Mouse (Mus musculus) hematopoietic stem cell, adult 5-6 weeks (primary cell): ENCODE results near the gene Abtb1. TPM values are rescaled to one million over a fixed set of nuclear protein-coding genes. Genes with fewer than 3 reads are reported as not detected.

Experiments used
- ATAC-seq, 2 experiments: fragments of 125-278 bp in 1 of 2; replicated peaks in 1 of 2; 2 replicates each; pipeline ENCODE4 v1.8.0; 2016 to 2017; ENCODE audit warnings: inconsistent platforms in 2 of 2, mild to moderate bottlenecking in 2 of 2, moderate number of reproducible peaks in 2 of 2, low read depth in 1 of 2, moderate TSS enrichment in 1 of 2; ENCODE audit not compliant: low FRiP score in 2 of 2, poor library complexity in 2 of 2, severe bottlenecking in 2 of 2, insufficient read depth in 1 of 2, low TSS enrichment in 1 of 2
- total RNA-seq: library from RNA; stranded (forward); fragments of 172-1452, 232-1000 nt; gene quantifications from 2 replicates; pipeline ENCODE4 v1.2.3, GENCODE M21; 2017

The Abtb1 gene
- total RNA-seq, 1 experiment from 2014 or later: 82.1 TPM

DNA sequence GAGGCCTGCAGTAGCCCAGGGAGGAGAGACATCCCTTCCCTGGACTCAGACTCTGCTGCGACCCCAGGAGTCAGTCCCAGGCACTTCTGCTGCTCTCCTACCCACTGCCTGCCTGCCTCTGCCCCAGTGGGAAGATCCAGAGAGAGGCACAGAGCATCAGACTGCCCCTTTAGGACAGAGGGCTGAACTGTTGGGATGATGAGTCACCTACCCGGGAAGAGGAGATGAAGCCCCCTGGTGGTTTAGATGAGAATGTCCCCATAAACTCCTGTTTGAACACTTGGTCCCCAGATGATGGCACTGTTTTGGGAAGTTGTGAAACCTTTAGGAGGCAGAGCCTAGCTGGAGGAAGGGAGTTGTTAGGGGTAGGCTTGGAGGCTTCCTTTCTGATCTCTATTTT lies 19.1 kb upstream of the Abtb1 start:
- peak; percentile 83 to 85 for ATAC-seq

DNA sequence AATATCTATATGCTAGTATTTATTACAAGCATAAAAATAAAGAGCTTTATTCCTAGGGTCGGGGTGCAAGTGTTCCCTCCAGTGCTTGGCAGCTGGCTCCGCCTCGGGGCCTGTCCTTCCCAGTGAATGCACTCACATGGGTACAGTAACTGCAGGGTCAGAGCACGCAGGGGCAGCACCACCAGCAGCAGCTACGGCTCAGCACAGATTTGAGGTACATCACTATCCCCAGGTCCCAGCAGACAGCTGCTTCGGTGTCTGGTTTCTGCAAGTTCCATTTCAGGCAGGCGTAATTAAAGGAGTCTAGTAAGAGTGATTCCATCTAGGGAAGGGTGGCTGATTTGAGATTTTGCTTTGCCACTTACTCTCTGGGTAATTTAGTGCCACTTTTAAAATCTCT lies 16.6 kb upstream of the Abtb1 start:
- ATAC-seq: no peak

- ATAC-seq: no peak
Measured at GRCm38 (mm10) chr6:88857830-88858229, 16.0 kb upstream of the Abtb1 start.

- ATAC-seq: no peak
Measured at GRCm38 (mm10) chr6:88857249-88857648, 15.5 kb upstream of the Abtb1 start.

- peak; percentile 40 to 42; a peak in 2 of 4 replicates for ATAC-seq
Measured at GRCm38 (mm10) chr6:88855636-88856035, 13.9 kb upstream of the Abtb1 start.

DNA sequence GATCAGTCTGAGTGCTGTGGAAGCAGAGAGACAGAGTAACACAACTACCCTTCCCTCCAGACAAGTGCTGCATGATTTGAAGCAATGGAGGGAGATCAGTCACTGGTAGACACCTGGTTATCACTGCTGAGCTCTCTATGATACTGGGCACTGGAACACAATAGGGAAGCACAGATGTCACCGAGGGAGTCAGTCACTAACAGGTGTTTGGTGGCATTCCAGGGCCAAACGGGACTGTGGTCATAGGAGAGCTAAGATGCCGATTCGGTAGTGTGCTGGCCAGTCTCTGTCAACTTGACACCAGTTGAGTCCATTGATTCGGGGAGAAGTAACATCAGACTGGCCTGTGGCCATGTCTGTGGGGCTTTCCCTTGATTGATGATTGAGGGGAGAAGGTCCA lies 12.7 kb upstream of the Abtb1 start:
- ATAC-seq: no peak

DNA sequence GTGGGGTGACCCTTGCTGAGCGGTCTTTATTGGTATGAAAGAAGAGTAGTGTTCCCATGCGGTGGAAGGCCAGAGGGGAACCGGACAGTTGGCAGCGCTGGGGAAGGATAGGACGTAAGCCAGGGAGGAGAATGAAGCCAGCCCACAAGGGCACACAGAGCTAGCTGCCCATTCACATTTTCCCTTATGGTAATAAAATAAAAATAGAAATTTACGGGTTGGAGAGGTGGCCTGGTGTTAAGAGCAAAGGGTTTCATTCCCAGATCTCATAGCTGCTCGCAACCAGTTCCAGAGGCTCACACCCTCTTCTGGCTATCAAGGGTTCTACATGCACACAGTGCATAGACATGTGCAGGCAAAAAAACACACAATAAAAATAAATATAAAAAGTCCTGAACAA lies 8.2 kb upstream of the Abtb1 start:
- ATAC-seq: no peak

DNA sequence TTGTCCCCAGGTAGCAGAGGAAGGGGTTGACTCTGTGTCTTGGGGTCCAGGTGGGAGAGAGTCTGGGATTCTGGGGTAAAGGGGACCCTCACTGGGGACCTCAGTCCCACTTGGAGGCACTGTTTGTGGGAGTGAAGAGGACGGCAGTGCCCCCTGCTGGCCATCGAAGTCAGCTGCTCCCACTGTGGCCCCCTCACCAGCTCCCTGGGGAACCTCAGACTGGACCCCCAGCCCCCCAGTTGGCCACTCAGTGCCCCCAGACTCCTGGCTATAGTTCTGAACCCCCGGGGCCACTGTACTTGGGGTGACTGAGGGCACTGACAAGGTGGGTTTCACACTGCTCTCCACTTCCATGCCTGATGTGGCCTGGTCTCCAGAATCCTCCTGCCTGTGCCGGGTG lies 7.5 kb upstream of the Abtb1 start:
- peak; percentile 29 to 53; a peak in 2 of 4 replicates for ATAC-seq

DNA sequence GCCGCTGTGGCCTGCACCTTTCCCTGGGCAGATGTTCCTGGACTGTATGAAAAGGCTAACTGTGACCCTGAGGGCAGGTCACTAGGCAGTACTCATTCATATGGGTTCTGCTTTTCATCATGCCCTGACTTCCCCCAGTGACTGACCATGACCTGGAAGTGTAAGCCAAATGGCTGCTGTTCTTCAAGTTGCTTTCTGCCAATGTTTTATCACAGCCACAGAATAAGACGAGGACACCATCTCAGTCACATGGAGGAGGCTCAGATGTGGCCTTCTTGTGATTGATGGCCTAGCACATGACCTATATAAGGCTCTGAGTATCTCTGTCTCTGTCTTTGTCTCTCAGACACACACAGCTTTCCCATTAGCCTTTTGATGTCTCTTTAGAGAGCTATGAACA lies 5.8 kb upstream of the Abtb1 start:
- no peak for ATAC-seq

GRCm38 (mm10) chr6:88844901-88845565 lies 3.2 kb upstream of the Abtb1 start:
- ATAC-seq: no peak

GRCm38 (mm10) chr6:88843781-88844725 lies 2.3 kb upstream of the Abtb1 start:
- ATAC-seq: no peak

- ATAC-seq: no peak
Measured at GRCm38 (mm10) chr6:88843241-88843640, 1.5 kb upstream of the Abtb1 start.

GRCm38 (mm10) chr6:88842731-88843151 lies 957 bp upstream of the Abtb1 start:
- no peak for ATAC-seq

- ATAC-seq: peak in 1 of 2 experiments; percentile 12; a peak in 2 of 4 replicates
Measured at GRCm38 (mm10) chr6:88841514-88841780, 337 bp downstream of the Abtb1 start.

DNA sequence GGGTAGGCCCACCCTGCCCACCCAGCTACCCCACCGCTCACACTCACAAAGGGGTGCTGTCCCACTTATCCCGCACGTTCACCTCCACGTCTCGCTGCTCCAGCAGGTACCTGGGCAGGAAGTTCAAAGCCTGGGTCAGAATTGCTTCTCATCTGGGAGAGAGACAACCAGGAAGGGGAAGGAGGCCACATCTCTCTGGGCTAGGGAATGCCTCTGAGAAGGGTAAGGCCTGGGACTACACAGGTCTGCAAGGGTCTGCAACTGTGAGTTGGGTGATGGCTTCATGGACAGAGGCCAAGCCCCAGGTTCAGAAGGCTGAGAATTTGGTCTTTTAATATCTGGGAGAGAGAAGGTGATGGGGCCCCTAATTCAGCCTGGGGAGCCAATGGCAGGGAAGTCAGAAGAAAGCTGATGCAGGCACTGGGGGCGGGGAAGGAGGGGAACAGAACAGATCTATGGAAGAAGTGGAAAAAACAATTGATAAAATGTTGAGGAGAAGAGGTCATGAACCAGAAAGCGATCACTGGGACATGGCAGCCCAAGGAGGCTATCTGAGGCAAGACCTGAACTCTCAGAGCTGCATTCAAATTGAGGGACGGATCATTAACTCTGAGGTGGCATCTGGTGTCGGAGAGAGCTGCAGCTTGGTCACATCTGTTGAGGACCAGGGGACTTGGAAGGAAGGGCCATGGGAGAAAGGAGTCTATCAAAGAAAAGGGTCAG lies 832 bp downstream of the Abtb1 start:
- ATAC-seq: no peak

DNA sequence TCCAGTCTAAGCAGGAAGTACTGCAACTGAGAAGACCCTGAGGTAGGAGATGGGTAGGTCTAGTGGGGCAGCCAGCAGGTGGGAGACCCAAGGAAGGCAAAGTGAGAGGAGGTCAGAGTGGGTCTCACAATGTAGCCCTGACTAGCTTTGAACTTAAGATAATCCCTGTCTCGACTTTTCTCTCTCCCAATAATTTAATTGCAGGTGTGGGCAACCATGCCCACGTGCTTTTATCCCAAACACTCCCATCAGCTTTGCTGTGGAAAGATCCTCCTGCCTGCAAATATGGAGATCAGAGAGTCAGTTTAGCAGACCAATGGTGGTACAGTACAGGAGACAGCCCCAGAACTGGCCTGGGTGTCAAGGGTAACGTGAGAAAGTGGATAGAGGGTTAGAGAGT lies 1.6 kb downstream of the Abtb1 start:
- no peak for ATAC-seq

GRCm38 (mm10) chr6:88839135-88839970 lies 2.4 kb downstream of the Abtb1 start:
- no peak for ATAC-seq
